8 mouse cellular contexts compared by ENCODE assay signal in genomic region chr16:17561128-17561750, GRCm38 (mm10). TPM values are rescaled to one million over a fixed set of nuclear protein-coding genes. Genes with fewer than 3 reads are reported as not detected.
A peak's percentile ranks its signal among the peaks of the same experiment; 100 is the strongest.
DNase-seq lines count a peak whose midpoint lies in the region; ATAC-seq lines count a peak whose summit lies in the region.

Gene Lrrc74b (minus strand): TSS chr16:17561247.

- ATAC-seq in cerebellum, adult (ENCODE audit: insufficient number of reproducible peaks, low FRiP score, low TSS enrichment): no peak
- 0 out of 2 replicates have a peak, but pooled peaks have one; percentile 53 for ATAC-seq in embryonic facial prominence, embryonic 12.5 days (ENCODE audit: insufficient number of reproducible peaks, insufficient read depth, low FRiP score, low TSS enrichment)
- ATAC-seq in heart, embryonic 11.5 days (replicated peaks; ENCODE audit: insufficient number of reproducible peaks, low FRiP score, low TSS enrichment): peak; percentile 72
- ATAC-seq in stomach, embryonic 14.5 days (ENCODE audit: insufficient number of reproducible peaks, insufficient read depth, low FRiP score, low read depth): peak; percentile 87

- H3K4me3 ChIP-seq in embryonic facial prominence, embryonic 12.5 days: peak within 1 kb of the TSS; percentile 28
- peak within 1 kb of the TSS; percentile 38 for H3K4me3 ChIP-seq in heart, embryonic 11.5 days (ENCODE audit: low read depth, low read length)
- H3K4me3 ChIP-seq in stomach, embryonic 14.5 days (ENCODE audit: low read depth, low read length): peak within 1 kb of the TSS; percentile 22

- H3K27ac ChIP-seq in embryonic facial prominence, embryonic 12.5 days: 0 out of 2 replicates have a peak within 1 kb of the TSS, but pooled peaks have one; percentile 17
- H3K27ac ChIP-seq in heart, embryonic 11.5 days (ENCODE audit: low read depth, low read length): peak within 1 kb of the TSS; percentile 57
- H3K27ac ChIP-seq in stomach, embryonic 14.5 days (ENCODE audit: low read length): peak within 1 kb of the TSS; percentile 73

- peaks cover 18% of the 10 kb centered on the region for H3K27me3 ChIP-seq in embryonic facial prominence, embryonic 12.5 days
- no peaks in the 10 kb centered on the region for H3K27me3 ChIP-seq in heart, embryonic 11.5 days (ENCODE audit: control insufficient read depth, insufficient read depth, low read length)
- H3K27me3 ChIP-seq in stomach, embryonic 14.5 days (ENCODE audit: control insufficient read depth, insufficient read depth, low read length): no peaks in the 10 kb centered on the region

- H3K9me3 ChIP-seq in embryonic facial prominence, embryonic 12.5 days: no peaks in the 10 kb centered on the region
- H3K9me3 ChIP-seq in heart, embryonic 11.5 days (replicated peaks; ENCODE audit: control insufficient read depth, low read length): no peaks in the 10 kb centered on the region
- no peaks in the 10 kb centered on the region for H3K9me3 ChIP-seq in stomach, embryonic 14.5 days (ENCODE audit: control insufficient read depth, low read depth, low read length)

- no peaks in the 10 kb centered on the region for H3K36me3 ChIP-seq in embryonic facial prominence, embryonic 12.5 days
- no peaks in the 10 kb centered on the region for H3K36me3 ChIP-seq in heart, embryonic 11.5 days (ENCODE audit: control insufficient read depth, insufficient read depth, low read length)
- no peaks in the 10 kb centered on the region for H3K36me3 ChIP-seq in stomach, embryonic 14.5 days (ENCODE audit: control insufficient read depth, insufficient read depth, low read length)

- no peak within 1 kb of the TSS; the same call in 1 of the 2 replicates for H3K9ac ChIP-seq in embryonic facial prominence, embryonic 12.5 days
- H3K9ac ChIP-seq in heart, embryonic 11.5 days (ENCODE audit: low read depth, low read length): peak within 1 kb of the TSS; percentile 67
- H3K9ac ChIP-seq in stomach, embryonic 14.5 days (replicated peaks; ENCODE audit: low read depth, low read length): no peak within 1 kb of the TSS; the same call in 1 of the 2 replicates

- H3K4me2 ChIP-seq in embryonic facial prominence, embryonic 12.5 days (replicated peaks): peak within 1 kb of the TSS; percentile 49
- peak within 1 kb of the TSS; percentile 78 for H3K4me2 ChIP-seq in heart, embryonic 11.5 days
- H3K4me2 ChIP-seq in stomach, embryonic 14.5 days (replicated peaks; ENCODE audit: low read depth, low read length): peak within 1 kb of the TSS; percentile 60

- WGBS in embryonic facial prominence, embryonic 12.5 days: under 1% methylated on average over 22 of the region's 22 CpGs
- WGBS in heart, embryonic 11.5 days (ENCODE audit: insufficient replicate concordance): 2% methylated on average over 22 of the region's 22 CpGs
- 1% methylated on average over 22 of the region's 22 CpGs for WGBS in stomach, embryonic 14.5 days

- peaks cover 31% of the 10 kb centered on the region for H3K4me1 ChIP-seq in embryonic facial prominence, embryonic 12.5 days
- H3K4me1 ChIP-seq in heart, embryonic 11.5 days (ENCODE audit: control insufficient read depth, insufficient read depth, low read length): peaks cover 33% of the 10 kb centered on the region
- peaks cover 26% of the 10 kb centered on the region for H3K4me1 ChIP-seq in stomach, embryonic 14.5 days (ENCODE audit: control insufficient read depth, insufficient read depth, low read length)

- peak; percentile 42 to 69 for DNase-seq in cerebellum, postnatal 14 days
- peak; percentile 31 for DNase-seq in kidney, adult 9 months
- peak; percentile 92 for DNase-seq in lung, postnatal 10 days
- DNase-seq in thymus, postnatal 25 days: no peak

RNA-seq across cellular contexts. Expression of gene Lrrc74b, which starts in this region (rescaled TPM):
- polyA plus RNA-seq in embryonic facial prominence, embryonic 12.5 days (2016; fragmentation: Nextera tagmentation; extraction: Ambion mirVana): not detected in 2 replicates
- not detected in 2 replicates for polyA plus RNA-seq in heart, embryonic 11.5 days (2014; fragmentation: Nextera tagmentation; extraction: Ambion mirVana)
- polyA plus RNA-seq in stomach, embryonic 14.5 days (2014; fragmentation: Nextera tagmentation; extraction: Ambion mirVana): 0.27 and 0.35 TPM in 2 replicates

Comparison
In these comparisons a context has a peak if more than half of its experiments do, and no peak if none do; other contexts are left out.
1. Peak in ATAC-seq, H3K4me3 ChIP-seq, H3K27ac ChIP-seq and H3K4me2 ChIP-seq in embryonic facial prominence, embryonic 12.5 days; RNA of the gene not detected or under 1 TPM.
2. Peak in ATAC-seq, H3K4me3 ChIP-seq, H3K27ac ChIP-seq, H3K9ac ChIP-seq and H3K4me2 ChIP-seq in heart, embryonic 11.5 days; RNA of the gene not detected or under 1 TPM.
3. Peak in ATAC-seq, H3K4me3 ChIP-seq, H3K27ac ChIP-seq and H3K4me2 ChIP-seq in stomach, embryonic 14.5 days; RNA of the gene not detected or under 1 TPM.
4. H3K27ac ChIP-seq: peak in every context shown above with its lines; median percentile 73 in stomach, embryonic 14.5 days; 57 in heart, embryonic 11.5 days; 17 in embryonic facial prominence, embryonic 12.5 days.